Mouse (Mus musculus) embryonic fibroblast, embryonic 13.5 days (primary cell): ENCODE data around the gene Eml4. TPM values are rescaled to one million over a fixed set of nuclear protein-coding genes. Genes with fewer than 3 reads are reported as not detected.

Experiments used
- H3K27ac ChIP-seq: 2 replicates; pipeline ENCODE4 v1.5.1; 2012; ENCODE audit warnings: low read length, control low read depth, inconsistent platforms; ENCODE audit not compliant: insufficient read depth
- H3K4me1 ChIP-seq: 2 replicates; pipeline ENCODE4 v1.6.1; 2011; ENCODE audit warnings: low read length; ENCODE audit not compliant: control insufficient read depth, insufficient read depth
- H3K4me3 ChIP-seq: 2 replicates; pipeline ENCODE4 v1.5.1; 2011; ENCODE audit warnings: mild to moderate bottlenecking, control low read depth, low read length; ENCODE audit not compliant: insufficient read depth
- CTCF ChIP-seq: IDR thresholded peaks from 2 replicates; pipeline ENCODE4 v1.5.1; 2011; ENCODE audit warnings: mild to moderate bottlenecking, control low read depth, low read length, moderate library complexity, borderline replicate concordance; ENCODE audit not compliant: insufficient read depth
- POLR2A ChIP-seq: IDR thresholded peaks from 2 replicates; pipeline ENCODE4 v1.6.1; 2011; ENCODE audit warnings: low read depth, mild to moderate bottlenecking, control low read depth, low read length, moderate library complexity
- polyA plus RNA-seq: library from polyadenylated mRNA; stranded (reverse); fragments of >200 nt; gene quantifications from 2 replicates; pipeline ENCODE4 v1.2.4, GENCODE M21; 2011; ENCODE audit warnings: low read depth; ENCODE audit not compliant: missing spikeins, insufficient read length

Gene Eml4
- polyA plus RNA-seq, 1 experiment = 41.8 TPM

DNA sequence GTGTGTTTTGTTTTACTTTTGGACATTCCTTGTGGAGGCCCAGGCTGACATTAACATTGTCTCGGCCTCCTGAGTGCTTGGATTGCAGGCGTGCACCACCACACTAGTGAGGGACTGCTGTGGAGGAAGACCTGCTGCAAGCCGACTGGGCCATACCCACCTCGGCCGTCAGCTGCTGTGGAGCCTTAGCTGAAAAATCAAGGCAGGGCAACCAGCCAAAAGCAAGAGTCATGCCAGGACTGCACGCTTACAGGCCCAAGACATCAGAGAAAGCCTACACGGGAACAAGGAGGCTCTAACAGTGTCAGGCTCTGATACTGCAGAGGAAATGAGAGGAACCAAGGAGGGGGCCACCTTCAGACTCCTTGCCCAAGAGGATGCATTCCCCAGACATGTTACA, 130.8 kb downstream of the Eml4 start:
- H3K4me1 ChIP-seq = no peaks in the 10 kb centered on the region
- TF ChIP-seq POLR2A = no peak
- no peak for TF ChIP-seq CTCF
- no peak overlapping the region for H3K4me3 ChIP-seq
- H3K27ac ChIP-seq = no peak overlapping the region

DNA sequence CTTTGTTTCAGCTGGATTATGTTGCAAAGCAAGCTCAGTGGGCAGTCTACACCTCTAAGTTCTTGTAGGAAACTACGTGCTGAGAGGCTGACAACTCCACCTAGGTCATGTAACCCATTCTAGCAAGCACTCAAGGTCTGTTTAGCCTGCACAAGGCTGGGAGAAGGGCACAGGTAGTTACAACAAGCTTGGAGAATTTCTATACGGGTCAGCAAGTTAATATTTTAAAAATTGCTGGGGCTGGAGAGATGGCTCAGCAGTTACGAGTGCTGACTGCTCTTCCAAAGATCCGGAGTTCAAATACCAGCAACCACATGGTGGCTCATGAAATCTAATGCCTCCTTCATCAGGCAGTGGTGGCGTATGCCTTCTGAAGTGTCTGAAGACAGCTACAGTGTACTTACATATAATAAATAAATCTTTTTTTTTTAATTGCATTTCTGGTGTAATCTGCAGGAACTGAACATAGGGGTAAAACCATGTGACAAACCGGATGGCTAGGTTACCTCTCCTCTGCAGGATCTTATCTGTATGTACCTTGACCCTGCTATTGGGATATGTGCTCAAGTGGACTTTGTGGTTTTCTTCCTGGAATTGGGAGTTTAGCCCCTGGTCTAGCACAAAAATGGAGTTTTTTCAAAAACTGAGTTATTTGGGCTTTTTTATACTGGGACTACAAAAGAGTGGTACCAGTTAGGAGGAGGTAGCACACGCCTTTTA, 132.2 kb downstream of the Eml4 start:
- Histone ChIP-seq H3K4me3 (no peak overlapping the region), H3K27ac (no peak overlapping the region), H3K4me1 (no peaks in the 10 kb centered on the region)
- TF ChIP-seq CTCF = no peak
- TF ChIP-seq POLR2A = no peak

DNA sequence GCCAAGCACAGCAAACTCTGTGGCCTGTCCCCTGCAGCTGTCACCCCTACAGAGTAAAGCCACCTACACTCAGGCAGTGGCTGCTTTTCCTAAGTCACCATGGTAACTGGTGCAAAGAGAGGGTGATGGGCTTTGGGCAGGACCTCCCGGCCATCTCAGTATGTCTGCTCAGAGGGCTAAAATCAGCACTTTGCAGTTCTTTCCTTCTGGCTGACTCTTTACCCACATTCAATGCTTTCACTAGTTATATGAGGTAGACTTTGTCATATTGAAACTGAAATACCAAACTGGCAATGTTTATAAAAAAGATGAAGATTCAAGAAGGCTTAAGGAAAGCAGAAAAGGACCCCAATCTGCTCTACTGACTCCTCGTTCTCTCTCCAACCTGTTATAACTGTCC, 133.1 kb downstream of the Eml4 start:
- Histone ChIP-seq H3K4me1 (no peaks in the 10 kb centered on the region), H3K27ac (no peak overlapping the region), H3K4me3 (no peak overlapping the region)
- TF ChIP-seq CTCF (no peak), POLR2A (no peak)

DNA sequence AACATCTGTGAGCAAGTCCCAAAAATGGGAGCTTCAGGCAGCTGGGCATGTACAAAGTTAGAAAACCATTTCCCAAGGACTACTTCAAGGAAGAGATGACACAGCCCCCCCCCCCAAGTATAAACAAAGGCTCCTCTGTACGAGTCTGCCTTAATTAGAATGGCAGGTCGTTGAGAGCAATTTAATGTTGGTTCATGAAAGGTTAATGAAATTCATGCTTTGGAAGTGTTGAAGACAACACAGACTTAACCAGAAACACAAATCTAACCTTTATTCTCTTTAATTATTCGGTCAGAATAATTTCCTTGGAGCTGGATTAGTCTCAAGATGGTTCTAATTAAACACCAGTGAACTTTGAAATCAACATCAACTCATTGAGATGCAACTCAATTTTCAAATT, 137.0 kb downstream of the Eml4 start:
- no peak overlapping the region for H3K4me3 ChIP-seq
- no peaks in the 10 kb centered on the region for H3K4me1 ChIP-seq
- no peak for TF ChIP-seq POLR2A
- TF ChIP-seq CTCF = no peak
- H3K27ac ChIP-seq = no peak overlapping the region

DNA sequence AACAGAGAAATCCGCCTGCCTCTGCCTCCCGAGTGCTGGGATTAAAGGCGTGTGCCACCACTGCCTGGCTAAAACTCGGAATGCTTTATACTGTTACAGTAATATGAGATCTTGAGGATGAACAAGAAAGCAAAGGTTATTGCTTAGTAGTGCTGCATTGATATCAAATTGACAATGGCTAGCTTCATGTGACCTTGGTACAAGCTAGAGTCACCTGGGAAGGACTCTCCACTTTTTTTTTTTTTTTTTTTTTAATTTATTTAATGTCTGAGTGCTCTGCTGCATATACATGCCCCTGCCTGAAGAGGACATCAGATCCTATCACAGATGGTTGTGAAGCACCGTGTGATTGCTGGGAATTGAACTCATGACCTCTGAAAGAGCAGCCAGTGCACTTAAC, 148.2 kb downstream of the Eml4 start:
- H3K4me1 ChIP-seq = no peaks in the 10 kb centered on the region
- no peak overlapping the region for H3K4me3 ChIP-seq
- no peak for TF ChIP-seq POLR2A
- no peak for TF ChIP-seq CTCF
- H3K27ac ChIP-seq = no peak overlapping the region

DNA sequence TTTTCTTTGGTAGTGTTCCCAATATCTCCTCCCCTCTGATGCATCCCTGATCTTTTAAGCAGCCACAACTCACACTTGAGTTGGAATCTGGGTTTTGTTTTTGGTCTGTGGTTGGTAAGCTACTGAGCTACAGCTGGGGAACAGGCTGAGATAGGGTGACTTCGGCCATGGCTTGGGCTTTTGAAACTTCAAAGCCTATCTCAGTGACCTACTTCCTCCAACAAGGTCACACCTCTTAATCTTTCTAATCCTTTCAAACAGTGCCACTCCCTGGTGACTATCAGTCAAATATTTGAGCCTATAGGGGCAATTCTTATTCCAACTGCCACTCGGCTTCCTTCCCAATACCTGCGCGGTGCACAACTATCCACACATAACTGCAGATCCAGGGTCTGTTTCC, 149.0 kb downstream of the Eml4 start:
- Histone ChIP-seq H3K4me3 (no peak overlapping the region), H3K4me1 (no peaks in the 10 kb centered on the region), H3K27ac (no peak overlapping the region)
- no peak for TF ChIP-seq POLR2A
- no peak for TF ChIP-seq CTCF

DNA sequence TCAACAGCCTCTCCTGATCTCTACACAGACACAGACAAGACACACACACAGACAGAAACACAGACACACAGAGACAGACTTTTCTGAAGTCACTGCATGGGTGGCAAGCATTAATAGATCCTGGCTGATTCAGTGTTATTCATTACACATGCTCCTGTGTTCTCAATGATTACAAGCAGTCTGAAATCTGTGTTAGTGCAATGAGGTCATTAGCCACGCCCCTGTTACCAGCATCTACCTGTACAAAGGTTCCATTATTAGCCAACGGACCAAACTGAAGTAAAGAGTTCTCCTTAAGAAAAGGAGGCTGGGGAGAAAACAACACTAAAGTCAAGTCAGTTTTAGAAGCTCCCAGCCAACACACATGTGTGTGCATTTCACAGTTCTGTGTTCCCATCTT, 153.0 kb downstream of the Eml4 start:
- TF ChIP-seq CTCF = no peak
- TF ChIP-seq POLR2A = no peak
- no peak overlapping the region for H3K27ac ChIP-seq
- H3K4me1 ChIP-seq = no peaks in the 10 kb centered on the region
- no peak overlapping the region for H3K4me3 ChIP-seq

DNA sequence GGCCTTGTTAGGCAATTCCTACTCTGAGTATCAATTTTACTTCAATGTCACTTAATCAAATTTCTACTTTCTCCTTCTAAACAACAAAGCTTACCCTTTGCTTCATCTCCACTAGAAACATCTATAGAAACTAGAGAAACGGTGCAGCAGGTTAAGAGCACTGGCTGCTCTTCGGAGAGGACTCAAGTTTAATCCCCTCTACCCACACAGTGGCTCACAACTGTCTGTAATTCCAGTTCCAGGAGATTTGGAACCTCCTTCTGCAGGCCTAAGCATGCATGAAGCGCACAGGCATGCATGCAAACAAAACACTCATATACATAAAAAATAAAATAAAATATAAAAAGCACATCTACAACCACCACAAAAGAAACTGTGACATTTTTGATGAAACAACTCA, 161.4 kb downstream of the Eml4 start:
- Histone ChIP-seq H3K27ac (no peak overlapping the region), H3K4me1 (peaks cover 2% of the 10 kb centered on the region; the same call in 1 of the 2 replicates), H3K4me3 (0 out of 2 replicates have a peak overlapping the region, but pooled peaks have one; percentile 99)
- no peak for TF ChIP-seq POLR2A
- no peak for TF ChIP-seq CTCF

DNA sequence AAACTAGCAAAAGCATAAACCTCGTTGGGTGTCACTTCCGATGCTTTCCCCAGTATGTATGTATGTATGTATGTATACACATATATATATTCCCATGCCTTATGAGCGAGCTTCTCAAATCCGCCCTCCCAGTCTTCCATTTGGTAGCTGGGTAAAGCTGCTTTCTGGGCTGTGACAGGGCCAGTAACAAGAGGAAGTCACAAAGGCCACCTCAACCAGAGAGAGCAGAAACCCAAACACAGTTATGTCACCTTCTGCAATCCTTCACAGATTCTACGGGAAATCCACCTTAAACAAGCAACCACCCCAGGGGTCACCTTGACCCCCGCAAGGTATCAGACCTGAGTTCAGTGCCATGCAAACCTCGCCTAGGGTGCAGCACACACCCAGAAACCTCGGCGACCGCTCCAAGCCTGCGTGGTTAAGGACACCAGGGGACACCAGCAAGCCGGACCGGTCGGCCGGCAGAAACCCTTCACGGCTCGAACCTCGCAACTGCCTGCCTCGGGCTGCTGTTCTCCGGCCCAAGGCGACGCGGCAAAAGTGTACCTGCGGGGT, 163.0 kb downstream of the Eml4 start:
- Histone ChIP-seq H3K27ac (no peak overlapping the region), H3K4me3 (peak overlapping the region; percentile 99), H3K4me1 (peaks cover 2% of the 10 kb centered on the region; the same call in 1 of the 2 replicates)
- no peak for TF ChIP-seq POLR2A
- no peak for TF ChIP-seq CTCF

DNA sequence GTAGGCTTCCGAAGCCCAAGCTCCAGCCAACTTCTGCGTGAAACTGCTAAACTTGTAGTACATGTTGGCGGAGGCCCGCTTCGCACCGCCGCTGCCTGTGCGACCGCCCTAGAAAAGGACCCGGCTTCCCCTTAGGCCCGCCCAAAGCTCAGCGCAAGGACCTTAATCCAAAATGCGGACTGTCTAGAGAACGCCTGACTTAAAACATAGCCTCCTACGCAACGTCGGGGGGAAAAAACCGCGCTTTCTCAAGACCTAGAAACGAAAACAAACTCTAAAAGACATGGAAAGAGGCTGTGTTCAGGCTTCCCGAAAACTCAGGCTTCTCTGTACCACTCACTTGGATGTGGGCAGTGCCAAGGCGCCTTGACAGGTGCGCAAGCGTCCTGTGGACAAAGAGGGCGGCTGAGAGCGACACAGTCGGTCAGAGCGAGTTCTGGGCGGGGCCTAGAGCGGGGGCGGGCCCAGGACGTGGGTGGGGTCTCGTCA, 163.5 kb downstream of the Eml4 start:
- TF ChIP-seq POLR2A (peak; percentile 74), CTCF (no peak)
- Histone ChIP-seq H3K27ac (peak overlapping the region; percentile 24; the same call in 1 of the 2 replicates), H3K4me3 (peak overlapping the region; percentile 99), H3K4me1 (peaks cover 2% of the 10 kb centered on the region; the same call in 1 of the 2 replicates)
